Mouse (Mus musculus) cerebellum, adult 2 months (tissue): ENCODE data around the gene Iqce. TPM values are rescaled to one million over a fixed set of nuclear protein-coding genes. Genes with fewer than 3 reads are reported as not detected.

Experiments used
- DNase-seq, 2 experiments: peaks; one replicate each; pipeline ENCODE4 v3.0.0; 2021
- H3K27ac ChIP-seq: fragments of 200-500 bp; 2 replicates; pipeline ENCODE4 v1.5.1; 2012; ENCODE audit warnings: low read length, control low read depth, inconsistent platforms; ENCODE audit not compliant: insufficient read depth
- H3K27me3 ChIP-seq: fragments of 200-500 bp; 2 replicates; pipeline ENCODE4 v1.6.1; 2012; ENCODE audit warnings: inconsistent platforms, mild to moderate bottlenecking, low read length, moderate library complexity; ENCODE audit not compliant: control insufficient read depth, insufficient read depth
- H3K4me1 ChIP-seq: fragments of 200-500 bp; 2 replicates; pipeline ENCODE4 v1.6.1; 2011; ENCODE audit warnings: low read length; ENCODE audit not compliant: control insufficient read depth, insufficient read depth
- H3K4me3 ChIP-seq: fragments of 200-500 bp; replicated peaks from 2 replicates; pipeline ENCODE3; 2011; ENCODE audit warnings: mild to moderate bottlenecking, low read depth, low read length, control low read depth; ENCODE audit not compliant: insufficient read depth
- CTCF ChIP-seq: fragments of 200-500 bp; IDR thresholded peaks from 2 replicates; pipeline ENCODE4 v1.5.1; 2011; ENCODE audit warnings: low read depth, mild to moderate bottlenecking, control low read depth, low read length, moderate library complexity, borderline replicate concordance; ENCODE audit not compliant: insufficient read depth
- POLR2A ChIP-seq: fragments of 200-500 bp; IDR thresholded peaks from 2 replicates; pipeline ENCODE4 v1.6.1; 2011; ENCODE audit warnings: low read length, control low read depth, borderline replicate concordance; ENCODE audit not compliant: insufficient read depth
- WGBS: fragments of 180-500 bp; shearing (Covaris S2); methylation state at CpG from one replicate; pipeline ENCODE4 v1.1.7; 2018; 5-methylcytosine and 5-hydroxymethylcytosine counted together
- polyA plus RNA-seq: library from polyadenylated mRNA; depleted of rRNA; stranded (reverse); fragments of >200 nt; gene quantifications from 2 replicates; pipeline ENCODE4 v1.2.3, GENCODE M21; 2012; rRNA removed

The Iqce gene
- polyA plus RNA-seq, result 33.7 and 40.1 TPM in 2 replicates

- Histone ChIP-seq H3K27me3 (no peaks in the 10 kb centered on the region), H3K4me3 (peak within 1 kb of the TSS; percentile 59), H3K27ac (peak within 1 kb of the TSS; percentile 17; the same call in 1 of the 2 replicates), H3K4me1 (peaks cover 8% of the 10 kb centered on the region)
- peak; percentile 96 to 98 for DNase-seq
- under 1% methylated on average over 33 of the region's 33 CpGs for WGBS
- TF ChIP-seq CTCF (no peak), POLR2A (peak; percentile 44; the same call in 1 of the 2 replicates)
Observed at GRCm38 (mm10) chr5:140702103-140702513, at the start of gene Iqce. Iqce (minus strand) TSS chr5:140702378.

- peak; percentile 45; the same call in 1 of the 2 replicates for TF ChIP-seq CTCF
- no peak for TF ChIP-seq POLR2A
- WGBS, result 3% methylated on average over 1 of the region's 2 CpGs
- Histone ChIP-seq H3K4me3 (no peak overlapping the region), H3K27ac (no peak overlapping the region), H3K4me1 (no peaks in the 10 kb centered on the region), H3K27me3 (no peaks in the 10 kb centered on the region)
- no peak for DNase-seq
Observed at GRCm38 (mm10) chr5:140750925-140751324, 48.7 kb upstream of the Iqce start.

GRCm38 (mm10) chr5:140749062-140749875, 47.1 kb upstream of the Iqce start:
- Histone ChIP-seq H3K4me1 (no peaks in the 10 kb centered on the region), H3K27me3 (no peaks in the 10 kb centered on the region), H3K27ac (no peak overlapping the region), H3K4me3 (peak overlapping the region; percentile 48)
- WGBS, result 13% methylated on average over 12 of the region's 12 CpGs
- peak; percentile 69 to 75 for DNase-seq
- TF ChIP-seq POLR2A (no peak), CTCF (peak; percentile 85)

- TF ChIP-seq CTCF, result no peak
- no peak for TF ChIP-seq POLR2A
Observed at GRCm38 (mm10) chr5:140748425-140748824, 46.2 kb upstream of the Iqce start.

GRCm38 (mm10) chr5:140743706-140744131, 41.5 kb upstream of the Iqce start:
- no peak overlapping the region for H3K27ac ChIP-seq
- no peaks in the 10 kb centered on the region for H3K27me3 ChIP-seq
- H3K4me1 ChIP-seq, result no peaks in the 10 kb centered on the region
- no peak overlapping the region for H3K4me3 ChIP-seq
- 9% methylated on average over 12 of the region's 12 CpGs for WGBS
- TF ChIP-seq POLR2A, result no peak
- TF ChIP-seq CTCF, result no peak
- DNase-seq, result no peak

More at GRCm38 (mm10) chr5:140748425-140748824, 46.2 kb upstream of the Iqce start:
- 65% methylated on average over 10 of the region's 10 CpGs for WGBS
- Histone ChIP-seq H3K27me3 (no peaks in the 10 kb centered on the region), H3K27ac (no peak overlapping the region), H3K4me1 (no peaks in the 10 kb centered on the region), H3K4me3 (no peak overlapping the region)
- DNase-seq, result no peak

GRCm38 (mm10) chr5:140741877-140742276, 39.7 kb upstream of the Iqce start:
- no peak overlapping the region for H3K4me3 ChIP-seq
- TF ChIP-seq POLR2A, result no peak
- peak; percentile 24; the same call in 1 of the 2 replicates for TF ChIP-seq CTCF
- no peaks in the 10 kb centered on the region for H3K27me3 ChIP-seq
- no peak overlapping the region for H3K27ac ChIP-seq
- no peak for DNase-seq
- no peaks in the 10 kb centered on the region for H3K4me1 ChIP-seq

GRCm38 (mm10) chr5:140741040-140741439, 38.9 kb upstream of the Iqce start:
- Histone ChIP-seq H3K4me3 (no peak overlapping the region), H3K4me1 (no peaks in the 10 kb centered on the region), H3K27me3 (no peaks in the 10 kb centered on the region), H3K27ac (no peak overlapping the region)
- WGBS, result 50% methylated on average over 11 of the region's 11 CpGs
- DNase-seq, result no peak
- TF ChIP-seq POLR2A, result no peak
- no peak for TF ChIP-seq CTCF

- Histone ChIP-seq H3K4me3 (no peak overlapping the region), H3K27ac (no peak overlapping the region), H3K27me3 (no peaks in the 10 kb centered on the region), H3K4me1 (peaks cover 3% of the 10 kb centered on the region; the same call in 1 of the 2 replicates)
- DNase-seq, result no peak
- TF ChIP-seq CTCF, result no peak
- no peak for TF ChIP-seq POLR2A
- WGBS, result 77% methylated on average over 12 of the region's 12 CpGs
Observed at GRCm38 (mm10) chr5:140739813-140740212, 37.6 kb upstream of the Iqce start.
